Mouse (Mus musculus) CD8-positive naive resting alpha-beta T cell, adult 2 months (primary cell): ENCODE results near the gene Nid2.

Experiments
- DNase-seq, 2 experiments: peaks; one replicate each; pipeline ENCODE4 v3.0.0; 2022; ENCODE audit warnings: low read depth in 2 of 2, low spot score in 2 of 2

Nid2 gene

DNA sequence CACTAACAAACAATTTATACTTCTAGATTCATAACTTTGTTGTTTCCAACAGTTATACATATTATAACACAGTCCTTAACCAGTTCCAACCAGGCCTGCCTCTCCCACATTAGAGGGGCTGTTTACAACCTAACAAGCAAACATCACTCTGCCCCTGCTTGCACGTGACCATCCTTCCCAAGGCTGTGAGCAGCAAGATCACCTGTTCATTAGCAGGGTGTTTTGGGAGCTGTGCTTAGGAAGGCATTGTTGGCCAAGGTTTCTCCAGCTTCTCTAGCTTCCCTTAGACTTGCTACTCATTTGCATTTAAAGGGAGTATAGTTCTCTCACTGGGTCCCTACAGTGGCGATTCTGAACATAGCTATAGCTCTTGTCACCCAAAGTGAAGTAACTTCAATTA lies 107.2 kb downstream of the Nid2 start:
- DNase-seq = no peak

DNA sequence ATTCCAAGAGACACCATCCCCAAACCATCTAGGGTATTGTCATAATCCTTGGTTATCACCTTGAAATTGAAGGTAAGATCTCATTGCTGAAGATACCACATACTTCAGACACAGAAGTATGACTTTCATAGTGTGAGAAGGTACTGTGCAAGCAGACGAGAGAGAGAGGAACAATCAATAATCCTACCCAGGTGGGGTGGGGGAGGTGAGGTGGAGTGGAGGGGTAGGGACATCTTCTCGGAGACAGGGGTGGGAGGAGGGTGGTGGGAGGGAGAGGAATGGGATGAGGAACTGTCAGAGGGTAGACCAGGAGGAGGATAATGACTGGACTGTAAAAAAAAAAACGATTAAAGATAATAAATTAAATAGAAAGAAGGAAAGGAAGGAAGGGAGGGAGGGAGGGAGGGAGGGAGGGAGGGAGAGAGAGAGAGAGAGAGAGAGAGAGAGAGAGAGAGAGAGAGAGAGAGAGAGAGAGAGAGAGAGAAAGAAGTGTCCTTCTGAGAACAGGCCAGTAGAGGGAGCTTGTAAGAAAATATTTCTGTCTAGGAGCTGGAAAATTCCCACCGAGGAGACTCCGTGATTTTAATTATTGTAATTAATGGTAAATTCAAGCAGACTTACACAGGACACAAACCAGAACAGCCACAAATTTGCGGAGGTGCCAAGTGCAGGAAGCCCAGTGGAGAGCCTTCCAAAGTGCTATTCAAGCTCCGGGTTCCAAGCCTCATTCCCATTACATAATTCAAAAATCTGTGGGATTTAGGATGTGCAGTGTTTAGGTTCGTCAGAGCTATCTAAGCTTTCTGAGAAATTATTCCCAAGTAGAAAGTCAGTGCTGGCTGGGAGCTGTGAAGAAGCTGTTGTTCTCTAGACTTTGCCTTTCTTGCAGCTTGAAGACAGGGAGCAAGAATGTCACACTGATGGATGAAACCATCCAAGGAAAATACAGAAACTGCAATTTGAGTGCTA lies 108.0 kb downstream of the Nid2 start:
- no peak for DNase-seq

DNA sequence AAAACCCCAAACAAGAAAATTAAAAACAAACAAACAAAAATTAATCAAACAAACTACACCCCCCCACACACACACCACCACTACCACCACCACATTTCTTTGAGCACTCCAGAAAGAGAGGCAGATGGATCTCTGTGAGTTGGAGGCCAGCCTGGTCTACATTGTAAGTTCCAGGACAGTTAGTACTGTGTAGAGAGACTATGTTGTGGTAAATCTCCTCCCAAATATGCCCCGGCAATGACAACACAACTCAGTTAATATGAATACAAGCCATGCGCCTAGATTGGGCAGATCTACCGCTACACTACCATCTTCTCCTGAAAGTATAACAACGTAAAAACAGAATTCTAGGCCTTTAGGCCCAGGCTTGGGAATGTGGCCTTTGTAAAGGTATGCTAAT lies 109.2 kb downstream of the Nid2 start:
- DNase-seq = no peak
